Mouse (Mus musculus) CH12.LX (cell line): ENCODE results near the gene Brd2.

Source experiments
- CHD2 ChIP-seq: IDR thresholded peaks from 2 replicates; pipeline ENCODE4 v1.6.1; 2011; ENCODE audit warnings: low read length, improper control_type of control experiment
- CTCF ChIP-seq, 2 experiments: IDR thresholded peaks in 1 of 2; conservative IDR thresholded peaks in 1 of 2; 2 replicates each; pipeline ENCODE4 v1.5.1; 2011 to 2012; ENCODE audit warnings: low read depth in 2 of 2, low read length in 2 of 2, improper control_type of control experiment in 1 of 2, inconsistent platforms in 1 of 2, mild to moderate bottlenecking in 1 of 2, moderate library complexity in 1 of 2
- MAX ChIP-seq: IDR thresholded peaks from 2 replicates; pipeline ENCODE4 v1.6.1; 2011; ENCODE audit warnings: low read length, improper control_type of control experiment
- MAZ ChIP-seq: IDR thresholded peaks from 2 replicates; pipeline ENCODE4 v1.6.1; 2012; ENCODE audit warnings: low read depth, mild to moderate bottlenecking, inconsistent platforms, low read length, improper control_type of control experiment, moderate library complexity
- POLR2A ChIP-seq: IDR thresholded peaks from 2 replicates; pipeline ENCODE4 v1.6.1; 2011; ENCODE audit warnings: low read depth, mild to moderate bottlenecking, improper control_type of control experiment, low read length
- ZC3H11A ChIP-seq: IDR thresholded peaks from 2 replicates; pipeline ENCODE4 v1.6.1; 2012; ENCODE audit warnings: low read depth, mild to moderate bottlenecking, inconsistent platforms, low read length, improper control_type of control experiment

- TF ChIP-seq POLR2A (no peak), CTCF (conservative IDR thresholded peaks at IDR 0.05 in 1 of 2, IDR thresholded peaks at IDR 0.05 in 1 of 2; ENCODE audit: low read depth in 2 of 2, low read length in 2 of 2) (no peak), MAZ (no peak), ZC3H11A (no peak), CHD2 (no peak), MAX (no peak)
Observed at GRCm38 (mm10) chr17:34096497-34097010, 25.9 kb downstream of the Brd2 start.
